Mouse (Mus musculus) embryonic fibroblast, embryonic 13.5 days (primary cell): ENCODE results near the gene Gm17660.

Source experiments
- CTCF ChIP-seq: IDR thresholded peaks from 2 replicates; pipeline ENCODE4 v1.5.1; 2011; ENCODE audit warnings: mild to moderate bottlenecking, control low read depth, low read length, moderate library complexity, borderline replicate concordance; ENCODE audit not compliant: insufficient read depth
- POLR2A ChIP-seq: IDR thresholded peaks from 2 replicates; pipeline ENCODE4 v1.6.1; 2011; ENCODE audit warnings: low read depth, mild to moderate bottlenecking, control low read depth, low read length, moderate library complexity

DNA sequence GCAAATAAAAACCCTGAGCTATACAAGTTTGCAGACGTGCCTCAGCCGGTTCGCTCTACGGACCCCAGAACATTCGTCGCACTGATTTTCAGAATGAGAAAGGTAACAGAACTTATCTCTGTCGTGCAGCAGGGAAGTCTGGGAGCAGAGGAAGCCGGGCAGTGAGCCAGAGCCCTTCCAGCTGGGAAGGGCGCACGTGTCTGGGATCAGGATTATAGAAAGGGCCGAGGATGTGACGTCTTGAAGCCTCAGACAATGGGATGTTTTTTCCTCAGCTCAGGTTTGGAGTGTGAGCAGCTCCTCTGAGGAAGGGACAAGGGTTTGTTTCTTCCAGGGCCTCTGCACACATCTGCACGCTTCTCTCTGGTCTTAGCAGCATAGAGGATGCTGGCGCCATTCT lies 37.7 kb upstream of the Gm17660 start:
- TF ChIP-seq POLR2A (no peak), CTCF (no peak)
